Mouse (Mus musculus) T-helper 1 cell (primary cell): ENCODE measurements around the gene Ugt1a10.
"Not testable (repeated sequence)": the region's sequence is repeated elsewhere in the genome, so short reads cannot be mapped to it uniquely, and the experiment has no call there.

Experiments
- in situ Hi-C: fragments of 300-600 bp; cut with MboI, MseI; formaldehyde crosslinking; loops from one replicate; pipeline ENCODE4 v1.15.1; 2025; ENCODE audit warnings: high pct_unique_total_duplicates

The Ugt1a10 gene

DNA sequence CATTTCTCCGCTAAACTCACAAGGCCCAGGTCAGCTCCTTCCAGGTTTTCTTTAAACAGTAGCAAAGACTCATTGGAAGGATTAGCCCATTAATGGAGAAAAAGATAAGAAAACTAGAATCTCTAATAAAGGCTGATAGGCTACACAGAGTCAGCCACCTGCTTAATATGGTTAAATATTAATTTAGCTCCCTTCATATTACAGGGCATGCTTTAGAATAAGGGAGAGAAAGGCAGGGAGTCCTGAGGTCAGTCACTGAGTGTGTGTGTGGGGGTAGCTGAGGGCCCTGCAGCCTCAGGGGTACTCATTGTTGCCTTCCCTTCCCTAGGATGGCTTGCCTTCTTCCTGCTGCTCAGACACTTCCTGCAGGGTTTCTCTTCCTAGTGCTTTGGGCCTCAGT is 83.0 kb downstream of the Ugt1a10 start:
- in situ Hi-C loops: loop anchor here (5.0 kb wide), 1 partner anchor 36 kb away; the partner anchor contains the start of gene Ugt1a6b

DNA sequence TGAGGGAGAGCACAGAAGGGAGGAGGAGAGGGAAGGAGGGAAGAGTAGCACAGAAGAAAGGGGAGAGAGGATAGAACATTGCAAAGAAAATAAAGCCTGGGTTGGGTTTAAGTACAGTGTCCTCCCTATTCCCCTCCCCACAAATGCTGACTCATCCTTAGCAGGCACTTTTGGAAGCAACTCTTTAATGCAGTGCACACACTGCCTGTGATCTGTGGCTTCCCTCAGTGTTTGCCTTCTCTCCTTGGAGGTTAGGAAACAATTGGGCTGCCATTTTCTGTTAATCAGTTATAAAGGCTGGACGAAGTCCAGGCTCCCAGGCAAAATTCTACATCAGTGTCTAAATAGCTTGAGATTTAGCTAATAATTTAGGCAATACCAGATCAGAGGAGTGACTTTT is 85.3 kb downstream of the Ugt1a10 start:
- in situ Hi-C loops: loop anchor here (10.0 kb wide), 1 partner anchor 144 kb away; no protein-coding TSS in a partner anchor

- in situ Hi-C loops: loop anchor here (10.0 kb wide), 1 partner anchor 141 kb away; no protein-coding TSS in a partner anchor
Observed at GRCm38 (mm10) chr1:88143966-88144675, 88.9 kb downstream of the Ugt1a10 start.

DNA sequence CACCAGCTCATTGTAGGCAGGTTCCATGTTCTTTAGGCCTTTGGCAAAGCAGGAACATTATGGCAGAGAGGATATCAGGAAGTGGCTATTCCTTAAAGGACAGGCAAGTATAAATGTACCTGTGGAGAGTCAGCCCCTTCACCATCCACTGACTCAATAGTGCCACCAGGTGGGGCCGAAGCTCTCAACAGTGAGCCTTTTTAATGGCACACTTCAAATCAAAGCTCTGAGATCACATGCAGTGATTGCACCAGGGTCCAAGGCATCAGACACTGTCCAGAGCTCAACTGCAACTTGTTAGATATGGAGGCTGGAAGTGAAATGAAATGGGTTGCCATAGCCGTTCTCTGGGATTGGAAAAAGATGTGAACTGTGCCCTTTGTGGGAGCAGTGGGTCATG is 90.1 kb downstream of the Ugt1a10 start:
- in situ Hi-C loops: loop anchor here (10.0 kb wide), 1 partner anchor 140 kb away; no protein-coding TSS in a partner anchor

- in situ Hi-C loops: not testable (repeated sequence)
Observed at GRCm38 (mm10) chr1:88150133-88150532, 94.9 kb downstream of the Ugt1a10 start.

GRCm38 (mm10) chr1:88158430-88158829 is 103.2 kb downstream of the Ugt1a10 start:
- in situ Hi-C loops: no loop called here

GRCm38 (mm10) chr1:88165711-88166110 is 110.5 kb downstream of the Ugt1a10 start, which contains the start of gene Ugt1a5:
Gene Ugt1a5 (plus strand): TSS chr1:88166012.
- in situ Hi-C loops: no loop called here

DNA sequence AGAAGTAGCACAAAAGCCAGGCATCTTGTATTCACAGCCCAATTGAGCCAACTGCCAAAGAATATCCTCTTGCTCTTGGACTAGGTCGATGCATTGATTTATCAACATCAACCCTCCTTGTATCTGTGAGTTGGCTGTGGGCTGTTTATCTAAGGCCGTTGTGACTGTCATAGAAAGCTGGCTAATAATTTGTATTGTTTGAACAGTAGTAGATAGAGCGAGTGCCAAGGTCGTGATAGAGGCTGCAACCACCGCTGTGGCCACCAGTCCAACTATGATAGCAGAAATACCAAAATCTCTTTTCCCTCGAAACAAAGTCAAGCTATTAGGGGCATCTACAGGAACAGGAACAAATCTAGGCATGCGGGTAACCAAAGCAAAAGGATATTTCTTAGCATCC is 117.0 kb downstream of the Ugt1a10 start:
- in situ Hi-C loops: not testable (repeated sequence)

- in situ Hi-C loops: loop anchor here (10.0 to 25.0 kb wide), 2 partner anchors 1435 to 2008 kb away; no protein-coding TSS in a partner anchor
Observed at GRCm38 (mm10) chr1:88179657-88180056, 124.5 kb downstream of the Ugt1a10 start.

- in situ Hi-C loops: loop anchor here (10.0 to 25.0 kb wide), 2 partner anchors 1428 to 2001 kb away; no protein-coding TSS in a partner anchor
Observed at GRCm38 (mm10) chr1:88186325-88186935, 131.2 kb downstream of the Ugt1a10 start.

- in situ Hi-C loops: loop anchor here (5.0 to 25.0 kb wide), 2 partner anchors 460 to 1995 kb away; no protein-coding TSS in a partner anchor
Observed at GRCm38 (mm10) chr1:88192136-88192535, 136.9 kb downstream of the Ugt1a10 start.

- in situ Hi-C loops: loop anchor here (25.0 kb wide), 1 partner anchor 1992 kb away; no protein-coding TSS in a partner anchor
Observed at GRCm38 (mm10) chr1:88195687-88196086, 140.5 kb downstream of the Ugt1a10 start.

- in situ Hi-C loops: loop anchor here (25.0 kb wide), 1 partner anchor 1990 kb away; no protein-coding TSS in a partner anchor
Observed at GRCm38 (mm10) chr1:88197443-88197842, 142.3 kb downstream of the Ugt1a10 start.

DNA sequence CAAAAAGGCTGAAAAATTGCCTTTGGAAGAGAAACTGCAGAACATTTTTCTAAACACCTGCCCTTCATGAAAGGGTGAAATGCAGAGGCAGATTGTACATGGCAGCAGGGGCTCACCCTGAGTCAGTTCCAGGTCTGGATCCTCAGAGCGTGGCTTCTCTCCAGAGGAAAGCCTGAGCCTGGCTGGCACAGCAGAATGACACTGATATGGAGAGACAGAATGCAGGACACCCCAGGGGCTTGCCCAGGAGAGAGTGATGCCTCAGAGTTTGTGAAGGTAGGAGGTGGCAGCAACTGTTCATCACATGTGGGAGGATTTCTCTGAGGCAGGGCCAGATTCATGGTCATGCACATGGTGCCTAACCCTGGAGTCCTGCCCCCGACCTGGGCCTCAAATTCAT is 144.8 kb downstream of the Ugt1a10 start:
- in situ Hi-C loops: loop anchor here (25.0 kb wide), 1 partner anchor 1987 kb away; no protein-coding TSS in a partner anchor

GRCm38 (mm10) chr1:88200456-88200855 is 145.3 kb downstream of the Ugt1a10 start, which contains the start of gene Ugt1a2:
Gene Ugt1a2 (plus strand): TSS chr1:88200601.
- in situ Hi-C loops: no loop called here

- in situ Hi-C loops: loop anchor here (5.0 kb wide), 1 partner anchor 378 kb away; no protein-coding TSS in a partner anchor
Observed at GRCm38 (mm10) chr1:88205294-88205922, 150.2 kb downstream of the Ugt1a10 start, which contains the start of gene Dnajb3. Gene Dnajb3 (minus strand): TSS chr1:88205782.

DNA sequence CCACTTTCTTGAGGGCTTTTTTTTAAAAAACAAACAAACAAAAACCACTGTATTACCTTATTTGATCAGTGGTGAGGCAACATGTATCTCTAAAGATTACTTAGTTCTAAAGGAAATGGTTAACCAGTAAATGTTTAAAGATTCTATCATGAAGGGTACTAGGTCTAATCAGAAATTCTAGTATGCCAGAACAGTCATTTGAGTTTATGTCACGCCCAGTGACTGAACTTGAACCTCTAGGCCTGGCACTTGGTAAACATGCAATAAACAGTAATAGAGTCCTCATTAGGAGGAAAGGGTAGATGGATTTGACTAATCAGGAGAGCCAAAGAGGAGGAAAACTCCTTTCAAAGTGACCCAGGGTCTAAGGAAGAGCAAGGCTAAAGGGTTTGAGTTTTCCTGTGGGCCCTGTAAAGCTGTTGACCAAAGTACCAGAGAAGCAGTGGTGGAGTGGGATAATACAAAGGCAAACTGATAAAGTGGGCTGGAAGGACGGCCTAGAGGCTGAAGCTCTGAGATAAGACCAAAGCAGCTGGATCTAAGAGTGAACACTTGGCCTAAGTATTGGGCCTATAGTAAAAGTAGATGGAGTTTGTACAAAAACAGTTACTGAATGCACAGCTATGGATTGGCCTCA is 151.8 kb downstream of the Ugt1a10 start:
- in situ Hi-C loops: loop anchor here (5.0 kb wide), 1 partner anchor 380 kb away; no protein-coding TSS in a partner anchor

DNA sequence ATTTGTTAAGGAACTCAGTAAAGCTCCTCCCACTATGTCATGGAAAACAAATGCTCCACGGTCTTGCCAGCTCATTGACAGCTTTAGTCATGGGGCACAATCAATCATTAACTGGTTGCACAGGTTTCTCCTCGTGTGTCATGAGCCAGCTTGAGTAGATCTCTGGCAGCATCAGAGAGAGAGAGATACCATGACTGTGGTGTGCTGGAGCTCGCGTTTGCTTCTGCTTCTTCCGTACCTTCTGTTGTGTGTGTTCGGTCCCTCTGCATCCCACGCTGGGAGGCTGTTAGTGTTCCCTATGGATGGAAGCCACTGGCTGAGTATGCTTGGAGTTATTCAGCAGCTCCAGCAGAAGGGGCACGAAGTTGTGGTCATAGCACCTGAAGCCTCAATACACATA is 156.6 kb downstream of the Ugt1a10 start, which contains the start of gene Ugt1a1:
Ugt1a1 (plus strand) TSS at position 148 of the 400 bp plus-strand sequence.
- in situ Hi-C loops: no loop called here

DNA sequence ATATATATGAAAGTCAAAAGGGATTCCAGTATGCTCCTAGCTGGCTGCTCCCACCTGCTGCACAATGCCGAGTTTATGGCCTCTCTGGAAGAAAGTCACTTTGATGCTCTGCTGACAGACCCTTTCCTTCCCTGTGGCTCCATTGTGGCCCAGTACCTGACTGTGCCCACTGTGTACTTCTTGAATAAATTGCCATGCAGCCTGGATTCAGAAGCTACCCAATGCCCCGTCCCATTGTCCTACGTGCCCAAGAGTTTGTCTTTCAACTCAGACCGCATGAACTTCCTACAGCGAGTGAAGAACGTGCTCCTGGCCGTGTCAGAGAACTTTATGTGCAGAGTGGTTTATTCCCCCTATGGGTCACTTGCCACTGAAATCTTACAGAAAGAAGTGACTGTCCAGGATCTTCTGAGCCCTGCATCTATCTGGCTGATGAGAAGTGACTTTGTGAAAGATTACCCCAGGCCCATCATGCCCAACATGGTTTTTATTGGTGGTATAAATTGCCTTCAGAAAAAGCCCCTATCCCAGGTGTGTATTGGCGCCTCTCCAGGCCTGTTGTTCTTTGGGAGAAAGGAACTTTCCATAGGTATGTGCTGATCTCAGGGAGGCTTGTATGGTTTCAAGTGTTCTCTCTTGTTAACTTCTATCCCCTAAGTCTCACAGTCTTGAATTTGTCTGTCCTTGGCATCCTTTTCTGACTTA is 157.3 kb downstream of the Ugt1a10 start:
- in situ Hi-C loops: no loop called here

GRCm38 (mm10) chr1:88213061-88213460 is 157.9 kb downstream of the Ugt1a10 start:
- in situ Hi-C loops: no loop called here
